Mouse (Mus musculus) regulatory T cell (primary cell): ENCODE measurements around the gene Wipf1.

Source experiments
- in situ Hi-C: fragments of 300-600 bp; cut with MboI, MseI; formaldehyde crosslinking; loops from one replicate; pipeline ENCODE4 v1.15.1; 2025; ENCODE audit warnings: high pct_unique_total_duplicates

Wipf1 gene

GRCm38 (mm10) chr2:73545556-73545955 is 16.0 kb upstream of the Wipf1 start:
- in situ Hi-C loops: no loop called here

DNA sequence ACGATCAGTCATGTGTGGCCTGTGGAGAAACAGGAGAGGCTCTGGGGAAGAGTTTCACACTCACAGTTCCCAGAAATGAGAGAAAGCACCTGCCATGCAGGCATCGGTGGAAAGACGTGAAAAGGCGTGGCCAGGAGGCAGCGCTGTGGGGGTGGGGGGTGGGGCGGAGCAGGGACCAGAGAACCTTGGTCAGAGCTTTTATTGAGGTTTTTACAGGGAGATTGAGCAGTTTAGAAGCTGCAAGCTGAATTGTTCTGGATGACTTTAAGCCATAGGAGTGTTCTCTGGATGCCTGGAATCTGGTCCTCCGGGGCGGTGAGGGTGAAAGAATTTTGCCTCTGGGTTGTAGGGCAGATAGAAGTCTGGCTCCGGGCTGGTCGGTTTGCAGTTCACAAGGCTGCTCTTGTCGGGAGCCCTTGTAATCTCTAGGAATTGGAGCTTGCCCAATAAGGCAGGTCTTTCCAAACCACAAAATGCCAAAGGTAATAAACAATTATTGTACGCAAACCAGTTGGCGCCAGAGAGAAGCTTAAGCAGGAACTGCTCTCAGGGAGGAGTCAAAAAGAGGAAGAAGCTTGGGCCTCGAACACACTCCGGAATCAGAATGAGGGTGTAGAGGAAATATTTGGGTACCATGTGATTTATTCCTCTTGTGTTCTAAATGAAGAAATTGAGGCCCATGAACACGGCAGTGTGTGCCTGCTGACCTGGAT is 11.1 kb upstream of the Wipf1 start:
- in situ Hi-C loops: loop anchor here (5.0 kb wide), 1 partner anchor 48 kb away; no protein-coding TSS in a partner anchor

- in situ Hi-C loops: loop anchor here (5.0 kb wide), 1 partner anchor 47 kb away; no protein-coding TSS in a partner anchor
Measured at GRCm38 (mm10) chr2:73539697-73540096, 10.2 kb upstream of the Wipf1 start.

GRCm38 (mm10) chr2:73539141-73539540 is 9.6 kb upstream of the Wipf1 start:
- in situ Hi-C loops: no loop called here

- in situ Hi-C loops: no loop called here
Measured at GRCm38 (mm10) chr2:73538590-73538989, 9.1 kb upstream of the Wipf1 start.

- in situ Hi-C loops: no loop called here
Measured at GRCm38 (mm10) chr2:73536091-73536783, 6.7 kb upstream of the Wipf1 start.

DNA sequence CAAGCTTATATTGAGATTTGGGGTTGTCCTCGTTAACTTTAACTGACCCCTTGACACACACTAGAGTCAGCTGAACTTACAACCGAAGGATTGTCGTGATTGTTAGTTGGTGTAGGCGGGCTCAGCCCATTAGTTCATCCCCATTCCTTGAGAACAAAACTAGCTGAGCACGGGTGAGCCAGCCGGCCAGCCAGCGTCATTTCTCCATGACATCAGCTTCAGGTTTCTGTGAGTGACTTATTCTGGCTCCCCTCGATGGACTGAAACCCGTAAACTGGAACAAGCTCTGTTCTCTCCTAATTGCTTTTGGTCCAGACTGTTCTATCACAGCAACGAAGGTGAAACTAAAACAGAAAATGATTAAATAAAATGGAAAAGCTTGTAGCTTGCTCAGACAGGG is 5.2 kb upstream of the Wipf1 start:
- in situ Hi-C loops: loop anchor here (5.0 kb wide), 1 partner anchor 87 kb away; no protein-coding TSS in a partner anchor

DNA sequence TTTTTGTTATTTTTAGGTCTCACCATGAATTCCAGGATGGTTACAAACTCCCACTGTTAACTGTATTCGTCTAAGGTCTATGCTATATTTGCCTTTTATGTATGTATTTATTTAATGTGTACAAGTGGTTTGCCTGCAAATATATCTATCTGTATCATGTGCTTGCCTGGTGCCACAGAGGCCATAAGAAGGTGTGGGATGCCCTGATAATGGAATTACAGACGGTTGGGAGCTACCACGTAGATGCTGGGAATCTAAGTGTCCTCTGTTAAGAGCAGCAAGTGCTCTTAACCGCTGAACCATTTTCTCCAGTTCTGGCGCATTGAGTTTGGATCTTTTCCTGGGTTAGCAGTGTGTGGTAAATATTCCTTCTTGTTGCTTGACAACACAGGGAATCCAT is 953 bp upstream of the Wipf1 start:
- in situ Hi-C loops: loop anchor here (5.0 kb wide), 1 partner anchor 83 kb away; no protein-coding TSS in a partner anchor

GRCm38 (mm10) chr2:73528516-73529355 is 798 bp downstream of the Wipf1 start:
- in situ Hi-C loops: no loop called here

DNA sequence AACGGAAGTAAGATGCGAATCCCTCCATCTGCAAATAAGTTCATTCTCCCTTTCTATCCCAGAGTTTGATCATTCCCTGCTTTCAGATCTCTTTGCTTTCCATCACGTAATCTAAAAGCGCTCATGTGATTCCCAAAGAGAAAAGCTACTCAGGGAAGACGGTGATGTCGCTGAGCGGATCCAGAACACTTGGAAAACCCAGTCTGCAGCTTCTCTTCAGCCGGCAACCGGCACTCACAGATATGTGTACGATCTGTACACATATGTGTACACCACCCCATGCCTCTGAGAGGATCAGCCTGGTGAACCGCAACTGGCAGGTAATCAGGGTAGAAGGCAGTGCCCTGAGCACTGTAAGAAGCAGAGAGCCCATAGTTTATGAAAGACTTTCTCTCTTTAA is 1.6 kb downstream of the Wipf1 start:
- in situ Hi-C loops: no loop called here

- in situ Hi-C loops: no loop called here
Measured at GRCm38 (mm10) chr2:73526691-73527090, 2.8 kb downstream of the Wipf1 start.

GRCm38 (mm10) chr2:73522891-73523290 is 6.6 kb downstream of the Wipf1 start:
- in situ Hi-C loops: no loop called here

GRCm38 (mm10) chr2:73522336-73522735 is 7.2 kb downstream of the Wipf1 start:
- in situ Hi-C loops: no loop called here

DNA sequence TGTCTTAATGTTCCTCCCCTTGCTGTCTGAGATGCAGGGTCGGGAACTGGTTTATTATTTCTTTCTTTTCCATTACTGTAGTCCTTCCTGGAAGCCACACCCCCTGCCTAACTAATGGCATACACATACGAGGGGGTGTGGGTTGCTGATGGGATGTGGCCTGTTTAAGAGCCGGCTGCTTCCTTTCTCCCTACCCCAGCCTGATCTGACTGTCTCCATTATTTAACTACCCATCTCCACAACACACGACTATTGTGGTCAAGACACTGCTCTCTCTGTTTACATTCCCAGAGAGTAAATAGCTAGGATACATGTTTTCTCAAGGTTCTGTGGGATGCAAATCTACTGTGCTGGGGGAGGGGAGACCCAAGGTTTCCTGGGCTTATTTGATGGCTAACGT is 7.8 kb downstream of the Wipf1 start:
- in situ Hi-C loops: no loop called here

DNA sequence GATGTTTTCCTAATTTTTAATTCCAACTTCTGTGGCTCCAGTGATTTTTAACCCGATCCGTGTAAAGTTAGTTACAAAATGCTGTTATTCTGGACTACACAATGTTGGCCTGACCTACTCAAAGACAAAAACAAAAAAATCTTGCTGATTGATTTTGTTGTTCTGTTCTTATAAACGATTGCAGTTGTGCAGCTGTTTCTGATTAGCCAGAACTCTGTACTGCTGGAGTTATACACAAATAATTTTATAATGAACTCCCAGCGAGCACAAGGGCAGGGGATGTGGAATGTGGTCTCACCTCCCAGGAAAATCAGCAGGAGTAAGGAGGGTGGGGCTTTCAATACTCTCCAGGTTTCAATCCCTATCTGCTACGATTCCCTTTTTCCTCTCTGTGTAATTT is 10.6 kb downstream of the Wipf1 start:
- in situ Hi-C loops: no loop called here

- in situ Hi-C loops: no loop called here
Measured at GRCm38 (mm10) chr2:73518311-73518710, 11.2 kb downstream of the Wipf1 start.

DNA sequence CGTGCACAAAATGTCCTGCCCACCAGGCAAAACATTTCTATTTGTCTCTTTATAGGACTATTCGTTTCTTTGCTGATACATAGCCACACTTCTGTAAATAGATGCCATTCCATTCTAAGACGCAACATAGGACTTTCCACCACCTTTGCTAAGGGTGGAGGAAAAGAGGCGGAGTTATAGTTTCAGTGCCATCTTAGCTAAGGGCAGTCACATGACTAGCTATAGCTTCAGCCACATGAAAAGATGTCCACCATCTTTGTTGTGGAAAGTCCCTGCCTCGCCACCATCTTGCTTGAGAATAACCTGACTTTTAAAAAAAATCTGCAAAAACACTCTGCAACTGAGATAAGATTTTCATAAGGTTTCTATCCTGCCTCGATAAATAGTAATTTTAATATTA is 15.4 kb downstream of the Wipf1 start:
- in situ Hi-C loops: no loop called here

DNA sequence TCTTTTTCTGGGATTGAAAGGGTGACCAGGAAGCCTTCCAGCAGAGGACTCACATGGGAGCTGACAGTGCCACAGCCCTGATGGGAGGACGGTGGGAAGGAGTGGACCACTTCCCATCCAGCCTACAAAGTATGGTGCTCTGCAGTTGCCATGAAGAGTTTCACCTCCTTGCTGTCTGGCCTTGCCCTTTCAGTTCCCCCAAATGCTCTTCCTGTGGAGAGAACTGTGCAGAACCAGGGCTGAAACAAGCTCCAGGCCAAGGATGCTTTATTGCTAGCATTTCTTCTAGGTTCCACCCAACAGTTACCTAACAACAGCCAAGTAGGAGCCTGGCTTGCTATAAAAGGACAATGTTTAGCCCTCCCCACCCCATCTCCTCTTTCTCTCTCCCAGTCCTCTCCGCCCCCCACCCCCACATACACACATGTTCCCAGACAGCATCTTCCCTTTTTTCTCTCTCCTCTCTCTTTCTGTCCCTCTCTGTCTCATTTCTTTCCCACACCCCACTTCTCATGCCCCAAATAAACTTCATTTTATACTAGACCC is 16.3 kb downstream of the Wipf1 start:
- in situ Hi-C loops: no loop called here

DNA sequence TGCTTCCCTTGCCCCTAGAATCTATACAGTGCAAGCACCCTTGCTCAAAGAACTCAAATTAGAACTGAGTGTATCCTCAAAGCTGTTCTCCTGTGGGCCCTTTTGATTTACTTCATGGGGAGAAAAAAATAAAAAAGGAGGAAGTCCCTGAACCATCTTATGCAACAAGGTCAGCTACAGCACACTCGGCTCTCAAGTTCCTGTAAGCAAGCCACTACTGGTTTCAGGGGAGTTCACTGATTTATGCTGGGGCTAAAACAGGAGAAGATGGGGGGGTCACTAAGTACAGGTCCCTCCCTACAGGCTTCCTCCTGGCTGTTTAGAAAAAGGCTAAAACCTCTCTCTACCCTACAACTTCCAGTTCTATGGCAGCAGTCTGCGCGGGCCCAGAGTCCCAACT is 17.5 kb downstream of the Wipf1 start:
- in situ Hi-C loops: no loop called here

GRCm38 (mm10) chr2:73510731-73511360 is 18.7 kb downstream of the Wipf1 start:
- in situ Hi-C loops: no loop called here

DNA sequence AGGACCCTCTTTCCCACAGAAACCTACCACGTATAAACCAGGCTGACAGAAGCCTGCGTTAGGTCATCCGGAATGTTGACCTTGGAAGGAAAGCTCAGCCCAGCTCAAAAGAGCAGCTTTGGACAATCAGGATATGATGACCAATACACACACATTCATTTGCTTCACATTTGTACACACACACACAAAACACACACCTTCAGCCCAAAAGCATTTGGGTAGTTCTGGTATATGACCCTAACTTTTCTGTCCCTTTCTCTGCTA is 19.6 kb downstream of the Wipf1 start:
- in situ Hi-C loops: no loop called here
